Mouse (Mus musculus) ES-E14 (cell line): ENCODE measurements around the gene Tmem39a.

Source experiments
- CHD2 ChIP-seq: IDR thresholded peaks from 2 replicates; pipeline ENCODE4 v1.6.1; 2014; ENCODE audit warnings: mild to moderate bottlenecking, low read depth, low read length, inconsistent platforms
- HCFC1 ChIP-seq: IDR thresholded peaks from 2 replicates; pipeline ENCODE4 v1.6.1; 2012; ENCODE audit warnings: low read length, inconsistent platforms, borderline replicate concordance; ENCODE audit not compliant: insufficient read depth
- ZC3H11A ChIP-seq: IDR thresholded peaks from 2 replicates; pipeline ENCODE4 v1.6.1; 2012; ENCODE audit warnings: low read depth, mild to moderate bottlenecking, inconsistent platforms, low read length, borderline replicate concordance
- ZNF384 ChIP-seq: IDR thresholded peaks from 2 replicates; pipeline ENCODE4 v1.6.1; 2012; ENCODE audit warnings: low read depth, low read length, inconsistent platforms

DNA sequence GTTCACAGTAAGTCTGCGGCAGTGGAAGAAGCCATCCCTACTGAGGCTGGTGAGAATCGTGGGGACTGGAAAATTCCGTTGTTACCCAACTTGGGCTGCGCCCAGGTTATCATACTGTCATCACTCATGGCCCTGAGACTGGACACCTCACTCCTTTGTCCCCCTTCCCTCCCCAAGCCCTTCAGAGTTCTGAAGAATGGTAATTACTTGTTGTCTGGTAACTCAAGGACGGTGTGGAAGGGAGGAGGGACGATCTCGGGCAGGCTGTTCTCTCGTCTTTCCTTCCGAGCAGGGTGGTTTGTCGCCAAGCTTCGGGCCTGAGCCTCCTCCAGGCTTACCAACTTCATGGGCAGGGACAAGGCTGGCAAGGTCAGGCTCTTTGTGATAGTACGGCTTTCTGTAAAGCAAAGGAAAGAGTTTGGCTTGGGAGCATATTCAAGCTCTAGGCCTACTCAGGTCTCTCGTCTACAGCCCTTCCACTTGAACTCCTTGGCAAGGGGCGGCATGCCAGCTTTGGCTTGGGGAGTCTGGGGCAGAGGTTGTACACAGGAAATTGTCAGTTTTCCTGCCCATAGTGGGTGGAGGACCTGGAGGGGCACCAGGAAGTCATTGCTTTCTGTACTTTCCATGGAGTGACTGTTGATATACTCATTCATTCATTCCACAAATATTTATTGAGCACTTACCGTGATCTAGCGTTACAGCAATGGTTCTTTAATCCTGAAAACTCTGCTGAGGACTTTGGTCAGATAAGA lies 62.4 kb downstream of the Tmem39a start:
- TF ChIP-seq HCFC1 (no peak), ZC3H11A (no peak), ZNF384 (no peak), CHD2 (no peak)
